Mouse (Mus musculus) cerebellum, adult 2 months (tissue): ENCODE data around the gene Cep72. TPM values are rescaled to one million over a fixed set of nuclear protein-coding genes. Genes with fewer than 3 reads are reported as not detected.
A peak's percentile ranks its signal among the peaks of the same experiment; 100 is the strongest.
"Not testable (repeated sequence)": the region's sequence is repeated elsewhere in the genome, so short reads cannot be mapped to it uniquely, and the experiment has no call there.

Source experiments
- DNase-seq, 2 experiments: peaks; one replicate each; pipeline ENCODE4 v3.0.0; 2021
- H3K27ac ChIP-seq: fragments of 200-500 bp; 2 replicates; pipeline ENCODE4 v1.5.1; 2012; ENCODE audit warnings: low read length, control low read depth, inconsistent platforms; ENCODE audit not compliant: insufficient read depth
- H3K27me3 ChIP-seq: fragments of 200-500 bp; 2 replicates; pipeline ENCODE4 v1.6.1; 2012; ENCODE audit warnings: inconsistent platforms, mild to moderate bottlenecking, low read length, moderate library complexity; ENCODE audit not compliant: control insufficient read depth, insufficient read depth
- H3K4me1 ChIP-seq: fragments of 200-500 bp; 2 replicates; pipeline ENCODE4 v1.6.1; 2011; ENCODE audit warnings: low read length; ENCODE audit not compliant: control insufficient read depth, insufficient read depth
- H3K4me3 ChIP-seq: fragments of 200-500 bp; replicated peaks from 2 replicates; pipeline ENCODE3; 2011; ENCODE audit warnings: mild to moderate bottlenecking, low read depth, low read length, control low read depth; ENCODE audit not compliant: insufficient read depth
- CTCF ChIP-seq: fragments of 200-500 bp; IDR thresholded peaks from 2 replicates; pipeline ENCODE4 v1.5.1; 2011; ENCODE audit warnings: low read depth, mild to moderate bottlenecking, control low read depth, low read length, moderate library complexity, borderline replicate concordance; ENCODE audit not compliant: insufficient read depth
- POLR2A ChIP-seq: fragments of 200-500 bp; IDR thresholded peaks from 2 replicates; pipeline ENCODE4 v1.6.1; 2011; ENCODE audit warnings: low read length, control low read depth, borderline replicate concordance; ENCODE audit not compliant: insufficient read depth
- WGBS: fragments of 180-500 bp; shearing (Covaris S2); methylation state at CpG from one replicate; pipeline ENCODE4 v1.1.7; 2018; 5-methylcytosine and 5-hydroxymethylcytosine counted together
- polyA plus RNA-seq: library from polyadenylated mRNA; depleted of rRNA; stranded (reverse); fragments of >200 nt; gene quantifications from 2 replicates; pipeline ENCODE4 v1.2.3, GENCODE M21; 2012

Cep72 gene
- polyA plus RNA-seq, 1 experiment = 8.2 TPM

GRCm38 (mm10) chr13:74008948-74009718, 53.0 kb downstream of the Cep72 start, which contains the start of gene Tppp:
Tppp (plus strand) TSS chr13:74009407.
- DNase-seq = peak; percentile 95
- TF ChIP-seq POLR2A (peak; percentile 67), CTCF (no peak)
- Histone ChIP-seq H3K4me3 (peak within 1 kb of the TSS; percentile 63), H3K4me1 (peaks cover 10% of the 10 kb centered on the region; the same call in 1 of the 2 replicates), H3K27ac (peak within 1 kb of the TSS; percentile 62), H3K27me3 (no peaks in the 10 kb centered on the region)
- WGBS = under 1% methylated on average over 49 of the region's 56 CpGs

DNA sequence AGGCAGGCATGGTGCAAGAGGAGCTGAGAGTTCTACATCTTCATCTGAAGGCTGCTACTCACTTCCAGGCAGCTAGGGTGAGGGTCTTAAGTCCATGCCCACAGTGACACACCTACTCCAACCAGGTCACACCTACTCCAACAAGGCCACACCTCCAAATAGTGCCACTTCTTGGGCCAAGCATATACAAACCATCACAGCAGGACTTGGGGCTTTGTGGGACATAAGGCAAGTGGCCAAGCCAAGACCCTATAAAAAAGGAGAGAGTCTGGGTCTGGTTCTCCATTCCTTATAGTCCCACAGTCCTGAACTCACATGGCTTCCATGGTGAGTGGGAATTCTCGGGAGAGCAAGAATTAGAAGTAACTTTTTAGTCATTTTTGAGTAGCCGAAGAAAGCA, 53.9 kb downstream of the Cep72 start:
- 75% methylated on average over 2 of the region's 2 CpGs for WGBS
- peak in 1 of 2 experiments; percentile 20 for DNase-seq
- H3K27ac ChIP-seq, H3K4me1 ChIP-seq, H3K4me3 ChIP-seq, H3K27me3 ChIP-seq: not testable (repeated sequence)

- H3K27ac ChIP-seq, H3K4me1 ChIP-seq, DNase-seq, H3K4me3 ChIP-seq, H3K27me3 ChIP-seq: not testable (repeated sequence)
- 91% methylated on average over 4 of the region's 4 CpGs for WGBS
Observed at GRCm38 (mm10) chr13:74006881-74007280, 55.2 kb downstream of the Cep72 start.

DNA sequence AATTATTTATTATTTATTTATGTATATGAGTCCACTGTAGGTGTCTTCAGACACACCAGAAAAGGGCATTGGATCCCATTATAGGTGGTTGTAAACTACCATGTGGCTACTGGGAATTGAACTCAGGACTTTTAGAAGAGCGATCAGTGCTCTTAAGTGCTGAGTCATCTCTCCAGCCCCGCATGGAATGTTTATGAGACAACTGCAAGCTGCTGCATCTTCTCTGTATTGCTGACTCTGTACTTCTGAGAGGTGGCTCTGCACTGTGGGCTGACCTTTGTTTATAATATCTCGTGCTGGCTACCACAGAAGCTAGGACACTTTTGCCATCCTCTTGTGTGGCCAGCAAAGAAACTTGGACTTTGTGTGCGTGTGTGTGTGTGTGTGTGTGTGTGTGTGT, 60.6 kb downstream of the Cep72 start:
- 78% methylated on average over 4 of the region's 4 CpGs for WGBS
- no peak for DNase-seq
- no peaks in the 10 kb centered on the region for H3K4me1 ChIP-seq
- no peak overlapping the region for H3K4me3 ChIP-seq
- no peak overlapping the region for H3K27ac ChIP-seq
- no peaks in the 10 kb centered on the region for H3K27me3 ChIP-seq
- TF ChIP-seq POLR2A (no peak), CTCF (no peak)

DNA sequence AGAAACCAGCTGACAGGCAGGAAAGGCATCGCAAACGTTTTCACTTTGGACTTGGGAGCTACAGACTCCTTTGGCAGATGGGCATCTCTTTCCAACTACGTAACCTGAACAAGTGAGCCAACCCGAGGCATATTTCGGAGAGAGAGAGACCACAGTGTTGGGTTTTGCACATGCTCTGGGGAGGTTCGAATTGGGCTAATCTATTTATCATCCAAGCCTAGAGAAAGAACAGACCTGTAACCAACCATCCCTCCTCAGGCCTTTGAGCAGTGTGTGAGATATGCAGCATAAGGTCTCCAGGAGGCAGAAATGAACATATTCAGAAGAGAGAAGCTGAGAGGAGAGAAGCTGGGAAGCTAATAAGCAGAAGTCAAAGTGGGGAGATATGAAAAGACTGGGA, 61.1 kb downstream of the Cep72 start:
- DNase-seq = no peak
- H3K27ac ChIP-seq = no peak overlapping the region
- TF ChIP-seq CTCF = no peak
- no peak for TF ChIP-seq POLR2A
- H3K27me3 ChIP-seq = no peaks in the 10 kb centered on the region
- no peak overlapping the region for H3K4me3 ChIP-seq
- H3K4me1 ChIP-seq = no peaks in the 10 kb centered on the region
- WGBS = 78% methylated on average over 6 of the region's 6 CpGs

DNA sequence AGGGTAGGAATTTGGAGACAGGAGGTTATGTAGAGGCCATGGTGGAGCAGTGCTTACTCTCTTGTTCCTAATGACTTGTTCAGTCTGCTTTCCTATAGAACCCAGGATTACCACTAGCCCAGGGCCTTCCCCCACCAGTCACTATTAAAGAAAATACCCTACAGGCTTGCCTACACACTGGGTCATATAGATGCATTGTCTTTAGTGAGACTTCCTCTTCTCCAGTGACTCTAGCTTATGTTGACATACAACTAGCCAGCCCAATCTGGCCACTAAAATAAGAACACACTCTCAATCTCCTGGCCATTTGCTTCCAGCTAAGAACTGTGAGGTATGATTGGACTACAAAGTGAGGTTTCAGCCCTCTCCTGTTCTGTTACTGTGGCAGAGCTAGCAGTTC, 61.6 kb downstream of the Cep72 start:
- no peaks in the 10 kb centered on the region for H3K27me3 ChIP-seq
- no peak overlapping the region for H3K4me3 ChIP-seq
- no peak overlapping the region for H3K27ac ChIP-seq
- TF ChIP-seq CTCF (no peak), POLR2A (no peak)
- no peaks in the 10 kb centered on the region for H3K4me1 ChIP-seq
- DNase-seq = no peak

DNA sequence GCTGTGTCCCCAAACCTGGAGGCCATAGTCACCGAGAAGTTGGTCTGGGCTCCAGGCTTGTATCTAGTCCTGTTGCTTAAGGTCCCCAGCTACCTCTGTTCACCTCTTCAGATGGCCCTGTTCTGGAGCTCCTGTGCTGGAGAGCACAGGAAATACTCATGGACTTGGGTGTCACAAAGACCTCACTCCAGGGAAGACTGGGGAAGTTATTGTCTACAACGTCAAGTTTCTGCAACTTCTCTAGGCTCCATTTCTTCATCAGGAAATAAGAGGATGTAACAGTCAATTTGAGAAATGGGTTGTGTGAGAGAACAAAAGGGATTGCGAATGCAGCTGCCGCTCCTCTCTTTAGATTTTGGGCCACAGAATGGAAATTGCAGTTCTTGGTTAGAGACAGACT, 65.6 kb downstream of the Cep72 start:
- Histone ChIP-seq H3K27ac (no peak overlapping the region), H3K27me3 (no peaks in the 10 kb centered on the region), H3K4me1 (no peaks in the 10 kb centered on the region), H3K4me3 (no peak overlapping the region)
- 90% methylated on average over 4 of the region's 4 CpGs for WGBS
- no peak for DNase-seq
- TF ChIP-seq CTCF = no peak
- no peak for TF ChIP-seq POLR2A

DNA sequence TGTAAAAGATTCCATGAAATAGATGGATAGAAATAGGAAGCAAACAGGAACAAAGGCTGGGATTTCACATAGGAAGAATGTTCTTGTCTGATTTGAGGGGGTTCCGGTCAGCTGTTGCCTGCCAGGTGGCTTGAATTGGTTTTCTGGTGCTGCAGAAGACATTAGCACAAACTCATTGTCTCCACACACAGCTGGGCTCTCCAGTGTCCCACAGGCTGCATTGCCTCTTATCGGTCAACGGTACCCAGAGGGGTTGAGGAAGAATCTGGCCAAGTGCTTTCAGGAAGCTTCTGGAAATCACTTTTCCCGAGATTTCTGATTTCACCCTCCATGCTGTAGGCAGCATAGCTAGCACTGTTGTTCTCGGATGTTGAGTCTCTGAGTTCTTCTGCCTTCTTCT, 70.8 kb downstream of the Cep72 start:
- no peak overlapping the region for H3K27ac ChIP-seq
- DNase-seq = no peak
- no peaks in the 10 kb centered on the region for H3K4me1 ChIP-seq
- H3K4me3 ChIP-seq = no peak overlapping the region
- H3K27me3 ChIP-seq = no peaks in the 10 kb centered on the region
- no peak for TF ChIP-seq POLR2A
- TF ChIP-seq CTCF = no peak
- WGBS = 74% methylated on average over 5 of the region's 5 CpGs
